Mouse (Mus musculus) embryonic fibroblast, embryonic 13.5 days (primary cell): ENCODE results near the gene Rnaseh2c.

Experiments
- CTCF ChIP-seq: IDR thresholded peaks from 2 replicates; pipeline ENCODE4 v1.5.1; 2011; ENCODE audit warnings: mild to moderate bottlenecking, control low read depth, low read length, moderate library complexity, borderline replicate concordance; ENCODE audit not compliant: insufficient read depth
- POLR2A ChIP-seq: IDR thresholded peaks from 2 replicates; pipeline ENCODE4 v1.6.1; 2011; ENCODE audit warnings: low read depth, mild to moderate bottlenecking, control low read depth, low read length, moderate library complexity

DNA sequence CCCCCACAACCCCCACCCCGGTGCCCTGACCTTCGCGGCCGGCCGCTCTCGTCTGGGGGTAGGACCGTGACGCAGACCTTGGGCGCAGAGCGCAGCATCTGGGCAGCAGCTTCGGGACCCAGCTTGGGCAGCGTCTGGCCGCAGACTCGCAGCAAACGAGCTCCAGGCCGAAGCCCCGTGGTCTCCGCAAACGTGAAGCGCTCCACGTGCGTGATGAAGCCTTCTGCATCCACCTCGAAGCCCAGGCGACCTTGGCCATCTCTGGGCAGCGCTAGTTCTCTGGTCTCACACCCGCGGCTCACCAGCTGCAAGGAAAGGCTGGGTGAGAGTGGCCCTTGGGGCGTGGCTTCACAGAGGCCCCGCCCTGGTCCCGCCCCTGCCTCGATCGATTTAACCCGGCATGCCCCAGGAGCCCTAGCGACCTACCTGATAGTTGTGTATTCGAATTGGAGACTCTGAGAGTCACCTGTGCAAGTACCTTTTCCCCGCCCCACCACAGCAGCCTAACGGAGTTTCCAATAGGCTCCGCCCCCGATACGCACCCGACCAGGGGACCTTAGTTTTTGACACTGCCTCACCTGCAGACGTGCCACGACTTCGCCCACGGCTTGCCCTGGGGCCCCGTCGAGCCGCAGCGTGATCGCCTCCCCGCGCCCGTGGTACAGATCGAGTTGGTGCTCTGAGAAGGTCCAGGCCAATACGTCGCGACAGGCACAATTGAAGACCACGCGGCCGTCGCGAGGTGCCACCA is 52.5 kb downstream of the Rnaseh2c start:
- TF ChIP-seq POLR2A: no peak
- no peak for TF ChIP-seq CTCF
